Mouse (Mus musculus): ENCODE measurements around the gene Cblc. TPM values are rescaled to one million over a fixed set of nuclear protein-coding genes. Genes with fewer than 3 reads are reported as not detected.

Gene Cblc
- polyA plus RNA-seq, 1 experiment from 2014 or later: 0.75 TPM

- Histone ChIP-seq H3K9me3 (ENCODE audit: control insufficient read depth, low read length) (no peaks in the 10 kb centered on the region), H3K27me3 (ENCODE audit: control insufficient read depth, insufficient read depth, low read length) (no peaks in the 10 kb centered on the region), H3K27ac (replicated peaks; ENCODE audit: low read depth, low read length) (peak overlapping the region; percentile 25; the same call in 1 of the 2 replicates), H3K4me2 (ENCODE audit: low read depth, severe bottlenecking) (peak overlapping the region; percentile 74), H3K4me3 (ENCODE audit: low read depth, low read length) (peak overlapping the region; percentile 71), H3K9ac (ENCODE audit: low read length) (peak overlapping the region; percentile 79), H3K36me3 (ENCODE audit: control insufficient read depth, insufficient read depth, low read length) (no peaks in the 10 kb centered on the region), H3K4me1 (ENCODE audit: control insufficient read depth, insufficient read depth, low read length) (peaks cover 22% of the 10 kb centered on the region)
- WGBS: under 1% methylated on average over 45 of the region's 46 CpGs
- DNase-seq (ENCODE audit: low spot score): peak; percentile 99
- ATAC-seq (ENCODE audit: insufficient number of reproducible peaks, low FRiP score, low TSS enrichment, low read depth): peak; percentile 94
Observed at GRCm38 (mm10) chr7:19749389-19750216, 47.0 kb downstream of the Cblc start.

- H3K4me2 ChIP-seq (ENCODE audit: low read depth, severe bottlenecking): peak overlapping the region; percentile 74
- H3K36me3 ChIP-seq (ENCODE audit: control insufficient read depth, insufficient read depth, low read length): no peaks in the 10 kb centered on the region
- H3K9ac ChIP-seq (ENCODE audit: low read length): peak overlapping the region; percentile 79
- H3K27ac ChIP-seq (replicated peaks; ENCODE audit: low read depth, low read length): 0 out of 2 replicates have a peak overlapping the region, but pooled peaks have one; percentile 25
- H3K27me3 ChIP-seq (ENCODE audit: control insufficient read depth, insufficient read depth, low read length): no peaks in the 10 kb centered on the region
- WGBS: under 1% methylated on average over 32 of the region's 32 CpGs
- DNase-seq (ENCODE audit: low spot score) (peak; percentile 72), ATAC-seq (ENCODE audit: insufficient number of reproducible peaks, low FRiP score, low TSS enrichment, low read depth) (peak; percentile 8; the same call in 1 of the 2 replicates)
- H3K4me1 ChIP-seq (ENCODE audit: control insufficient read depth, insufficient read depth, low read length): peaks cover 22% of the 10 kb centered on the region
- H3K4me3 ChIP-seq (ENCODE audit: low read depth, low read length): peak overlapping the region; percentile 71
- H3K9me3 ChIP-seq (ENCODE audit: control insufficient read depth, low read length): no peaks in the 10 kb centered on the region
Observed at GRCm38 (mm10) chr7:19748219-19749195, 48.1 kb downstream of the Cblc start.

- no peak overlapping the region for H3K27ac ChIP-seq (replicated peaks; ENCODE audit: low read depth, low read length)
- H3K4me3 ChIP-seq (ENCODE audit: low read depth, low read length): peak overlapping the region; percentile 71
- H3K4me2 ChIP-seq (ENCODE audit: low read depth, severe bottlenecking): peak overlapping the region; percentile 74
- H3K9ac ChIP-seq (ENCODE audit: low read length): no peak overlapping the region
- DNase-seq (ENCODE audit: low spot score) (peak; percentile 35), ATAC-seq (ENCODE audit: insufficient number of reproducible peaks, low FRiP score, low TSS enrichment, low read depth) (no peak)
- peaks cover 22% of the 10 kb centered on the region for H3K4me1 ChIP-seq (ENCODE audit: control insufficient read depth, insufficient read depth, low read length)
- no peaks in the 10 kb centered on the region for H3K27me3 ChIP-seq (ENCODE audit: control insufficient read depth, insufficient read depth, low read length)
- WGBS: 3% methylated on average over 25 of the region's 25 CpGs
- H3K9me3 ChIP-seq (ENCODE audit: control insufficient read depth, low read length): no peaks in the 10 kb centered on the region
- H3K36me3 ChIP-seq (ENCODE audit: control insufficient read depth, insufficient read depth, low read length): no peaks in the 10 kb centered on the region
Observed at GRCm38 (mm10) chr7:19747420-19748218, 49.0 kb downstream of the Cblc start.

GRCm38 (mm10) chr7:19746426-19747201 is 50.0 kb downstream of the Cblc start:
- Histone ChIP-seq H3K9ac (ENCODE audit: low read length) (no peak overlapping the region), H3K4me1 (ENCODE audit: control insufficient read depth, insufficient read depth, low read length) (peaks cover 25% of the 10 kb centered on the region), H3K4me2 (ENCODE audit: low read depth, severe bottlenecking) (peak overlapping the region; percentile 21; the same call in 1 of the 2 replicates), H3K27me3 (ENCODE audit: control insufficient read depth, insufficient read depth, low read length) (no peaks in the 10 kb centered on the region), H3K36me3 (ENCODE audit: control insufficient read depth, insufficient read depth, low read length) (no peaks in the 10 kb centered on the region), H3K4me3 (ENCODE audit: low read depth, low read length) (no peak overlapping the region), H3K9me3 (ENCODE audit: control insufficient read depth, low read length) (no peaks in the 10 kb centered on the region), H3K27ac (replicated peaks; ENCODE audit: low read depth, low read length) (no peak overlapping the region)
- WGBS: 41% methylated on average over 6 of the region's 6 CpGs
- no peak for ATAC-seq (ENCODE audit: insufficient number of reproducible peaks, low FRiP score, low TSS enrichment, low read depth)
- no peak for DNase-seq (ENCODE audit: low spot score)

- H3K4me2 ChIP-seq (ENCODE audit: low read depth, severe bottlenecking): no peak overlapping the region
- H3K9me3 ChIP-seq (ENCODE audit: control insufficient read depth, low read length): no peaks in the 10 kb centered on the region
- no peak for DNase-seq (ENCODE audit: low spot score)
- no peak overlapping the region for H3K4me3 ChIP-seq (ENCODE audit: low read depth, low read length)
- H3K27me3 ChIP-seq (ENCODE audit: control insufficient read depth, insufficient read depth, low read length): no peaks in the 10 kb centered on the region
- H3K27ac ChIP-seq (replicated peaks; ENCODE audit: low read depth, low read length): no peak overlapping the region
- H3K9ac ChIP-seq (ENCODE audit: low read length): no peak overlapping the region
- ATAC-seq (ENCODE audit: insufficient number of reproducible peaks, low FRiP score, low TSS enrichment, low read depth): no peak
- 90% methylated on average over 8 of the region's 10 CpGs for WGBS
- H3K36me3 ChIP-seq (ENCODE audit: control insufficient read depth, insufficient read depth, low read length): no peaks in the 10 kb centered on the region
- H3K4me1 ChIP-seq (ENCODE audit: control insufficient read depth, insufficient read depth, low read length): peaks cover 28% of the 10 kb centered on the region
Observed at GRCm38 (mm10) chr7:19745971-19746370, 50.6 kb downstream of the Cblc start.

GRCm38 (mm10) chr7:19744590-19745385 is 51.8 kb downstream of the Cblc start:
- DNase-seq (ENCODE audit: low spot score) (no peak), ATAC-seq (ENCODE audit: insufficient number of reproducible peaks, low FRiP score, low TSS enrichment, low read depth) (no peak)
- Histone ChIP-seq H3K9ac (ENCODE audit: low read length) (no peak overlapping the region), H3K4me2 (ENCODE audit: low read depth, severe bottlenecking) (no peak overlapping the region; the same call in 1 of the 2 replicates), H3K27ac (replicated peaks; ENCODE audit: low read depth, low read length) (0 out of 2 replicates have a peak overlapping the region, but pooled peaks have one; percentile 21), H3K27me3 (ENCODE audit: control insufficient read depth, insufficient read depth, low read length) (no peaks in the 10 kb centered on the region), H3K4me3 (ENCODE audit: low read depth, low read length) (no peak overlapping the region), H3K36me3 (ENCODE audit: control insufficient read depth, insufficient read depth, low read length) (no peaks in the 10 kb centered on the region; the same call in 1 of the 2 replicates), H3K4me1 (ENCODE audit: control insufficient read depth, insufficient read depth, low read length) (peaks cover 24% of the 10 kb centered on the region), H3K9me3 (ENCODE audit: control insufficient read depth, low read length) (no peaks in the 10 kb centered on the region)
- 66% methylated on average over 14 of the region's 14 CpGs for WGBS

GRCm38 (mm10) chr7:19743791-19744190 is 52.8 kb downstream of the Cblc start:
- Histone ChIP-seq H3K9ac (ENCODE audit: low read length) (no peak overlapping the region), H3K4me1 (ENCODE audit: control insufficient read depth, insufficient read depth, low read length) (peaks cover 24% of the 10 kb centered on the region), H3K27me3 (ENCODE audit: control insufficient read depth, insufficient read depth, low read length) (no peaks in the 10 kb centered on the region), H3K9me3 (ENCODE audit: control insufficient read depth, low read length) (no peaks in the 10 kb centered on the region), H3K4me2 (ENCODE audit: low read depth, severe bottlenecking) (no peak overlapping the region), H3K27ac (replicated peaks; ENCODE audit: low read depth, low read length) (no peak overlapping the region), H3K4me3 (ENCODE audit: low read depth, low read length) (no peak overlapping the region), H3K36me3 (ENCODE audit: control insufficient read depth, insufficient read depth, low read length) (no peaks in the 10 kb centered on the region; the same call in 1 of the 2 replicates)
- ATAC-seq (ENCODE audit: insufficient number of reproducible peaks, low FRiP score, low TSS enrichment, low read depth): no peak
- 84% methylated on average over 6 of the region's 6 CpGs for WGBS
- no peak for DNase-seq (ENCODE audit: low spot score)

Measured in limb, embryonic 11.5 days (tissue).